Mouse (Mus musculus) ES-Bruce4 (cell line): ENCODE measurements around the gene Cers6. TPM values are rescaled to one million over a fixed set of nuclear protein-coding genes. Genes with fewer than 3 reads are reported as not detected.

Experiments used
- H3K27ac ChIP-seq: 2 replicates; pipeline ENCODE4 v1.5.1; 2012; ENCODE audit warnings: low read length, inconsistent platforms; ENCODE audit not compliant: insufficient read depth
- H3K27me3 ChIP-seq: 2 replicates; pipeline ENCODE4 v1.6.1; 2012; ENCODE audit warnings: mild to moderate bottlenecking, low read length, inconsistent platforms; ENCODE audit not compliant: control insufficient read depth, poor library complexity, insufficient read depth, severe bottlenecking
- H3K36me3 ChIP-seq: 2 replicates; pipeline ENCODE4 v1.6.1; 2012; ENCODE audit warnings: inconsistent platforms, mild to moderate bottlenecking, low read length, moderate library complexity; ENCODE audit not compliant: control insufficient read depth, poor library complexity, insufficient read depth, severe bottlenecking
- H3K4me1 ChIP-seq: one replicate; pipeline ENCODE4 v1.8.1; 2011; ENCODE audit warnings: low read length; ENCODE audit not compliant: control insufficient read depth, insufficient read depth
- H3K4me3 ChIP-seq: 2 replicates; pipeline ENCODE4 v1.5.1; 2011; ENCODE audit warnings: low read depth, mild to moderate bottlenecking, low read length
- H3K9ac ChIP-seq: 2 replicates; pipeline ENCODE4 v1.6.1; 2012; ENCODE audit warnings: low read depth, mild to moderate bottlenecking, inconsistent platforms; ENCODE audit not compliant: poor library complexity, severe bottlenecking
- H3K9me3 ChIP-seq: replicated peaks from 2 replicates; pipeline ENCODE4 v1.6.1; 2012; ENCODE audit warnings: mild to moderate bottlenecking, low read length, inconsistent platforms; ENCODE audit not compliant: control insufficient read depth, poor library complexity, insufficient read depth, severe bottlenecking
- CTCF ChIP-seq: IDR thresholded peaks from one replicate; pipeline ENCODE4 v1.8.1; 2011; ENCODE audit warnings: low read depth, low read length
- EP300 ChIP-seq: IDR thresholded peaks from 2 replicates; pipeline ENCODE4 v1.6.1; 2011; ENCODE audit warnings: low read depth, low read length; ENCODE audit not compliant: insufficient read depth
- POLR2A ChIP-seq: IDR thresholded peaks from one replicate; pipeline ENCODE4 v1.8.1; 2011; ENCODE audit warnings: low read length; ENCODE audit not compliant: insufficient read depth
- polyA plus RNA-seq: library from polyadenylated mRNA; stranded (reverse); fragments of >200 nt; gene quantifications from 2 replicates; pipeline ENCODE4 v1.2.4, GENCODE M21; 2011; ENCODE audit warnings: low read depth; ENCODE audit not compliant: missing spikeins, insufficient read depth, insufficient read length

The Cers6 gene
- polyA plus RNA-seq, 1 experiment: 17.0 TPM

DNA sequence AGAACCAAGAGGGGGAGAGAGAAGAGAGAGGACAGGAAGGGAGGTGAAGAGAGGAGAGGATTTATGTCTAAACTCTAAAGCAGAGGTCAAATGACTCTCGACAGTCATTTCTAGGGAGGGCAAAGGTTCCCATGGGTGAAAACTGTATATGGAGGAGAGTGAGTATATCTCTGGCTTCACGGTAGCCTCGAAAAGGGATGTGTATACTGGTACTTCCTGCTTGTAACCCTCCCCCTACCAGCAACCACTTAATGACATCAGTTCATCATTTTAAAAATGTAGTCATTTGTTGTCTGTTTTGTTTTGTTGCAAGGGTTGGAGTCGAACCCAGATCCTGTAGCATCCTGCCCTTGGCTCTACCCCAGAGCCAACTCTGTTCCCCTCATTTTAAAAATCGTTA lies 17.9 kb upstream of the Cers6 start:
- TF ChIP-seq CTCF (no peak), EP300 (no peak), POLR2A (no peak)
- Histone ChIP-seq H3K36me3 (no peaks in the 10 kb centered on the region), H3K4me3 (no peak overlapping the region), H3K27ac (no peak overlapping the region), H3K4me1 (no peaks in the 10 kb centered on the region), H3K27me3 (no peaks in the 10 kb centered on the region), H3K9ac (no peak overlapping the region), H3K9me3 (no peaks in the 10 kb centered on the region)

DNA sequence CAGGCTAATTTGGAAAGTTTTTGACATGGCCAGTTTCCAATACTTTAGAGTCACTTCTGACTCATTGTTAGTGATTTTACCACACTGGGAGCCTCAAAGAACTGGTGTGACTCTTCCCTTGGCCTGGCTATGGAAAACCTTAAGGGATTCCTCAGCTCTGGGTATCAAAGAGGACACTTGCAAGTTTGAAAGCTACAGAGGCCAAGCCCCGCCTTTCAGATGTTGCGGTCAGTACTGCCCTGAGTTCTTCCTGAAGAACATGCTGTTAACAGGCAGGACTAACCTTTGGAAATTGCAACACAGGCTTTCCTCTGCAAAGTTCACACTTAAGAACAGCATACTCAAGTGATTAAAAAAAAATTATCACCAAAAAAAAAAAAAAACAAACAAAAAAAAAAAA lies 16.7 kb upstream of the Cers6 start:
- no peaks in the 10 kb centered on the region for H3K9me3 ChIP-seq
- no peaks in the 10 kb centered on the region for H3K27me3 ChIP-seq
- no peaks in the 10 kb centered on the region for H3K4me1 ChIP-seq
- no peak overlapping the region for H3K4me3 ChIP-seq
- TF ChIP-seq POLR2A (no peak), EP300 (no peak), CTCF (no peak)
- H3K36me3 ChIP-seq: no peaks in the 10 kb centered on the region
- no peak overlapping the region for H3K9ac ChIP-seq
- H3K27ac ChIP-seq: no peak overlapping the region

DNA sequence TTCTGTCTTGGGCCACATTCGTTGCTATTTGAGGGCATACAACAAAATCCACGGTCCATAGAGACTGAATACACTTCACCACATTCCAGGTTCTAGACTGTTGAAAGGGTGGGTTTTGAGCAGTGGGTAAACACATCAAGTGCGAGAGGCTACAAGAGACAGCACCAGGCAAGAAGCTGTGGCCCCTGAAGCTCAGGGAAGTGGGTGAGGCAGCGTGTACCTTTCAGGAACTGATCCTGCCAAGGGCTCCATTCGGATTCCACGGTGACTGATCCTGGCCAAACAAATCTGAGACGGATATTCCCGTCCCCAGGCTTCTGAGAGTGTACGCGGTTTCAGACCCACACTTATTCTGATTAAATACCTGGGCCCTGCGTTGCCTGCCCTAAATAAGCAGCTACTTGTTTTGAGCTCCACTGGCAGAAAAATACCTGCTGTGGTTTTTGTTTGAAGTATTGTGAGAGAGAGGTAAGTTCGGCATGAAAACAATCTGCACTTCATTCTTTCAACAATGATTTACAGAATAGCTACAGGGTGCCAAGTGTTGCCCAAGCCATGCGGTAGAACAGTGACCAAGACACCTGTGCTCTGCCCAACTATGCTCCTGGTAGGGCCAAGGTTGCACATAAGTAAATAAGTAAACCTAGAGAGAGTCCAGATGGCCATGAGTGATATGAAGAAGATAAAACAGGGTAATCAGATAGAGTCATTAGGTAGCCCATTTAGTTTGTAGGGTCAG lies 16.1 kb upstream of the Cers6 start:
- Histone ChIP-seq H3K27me3 (no peaks in the 10 kb centered on the region), H3K4me1 (no peaks in the 10 kb centered on the region), H3K9ac (no peak overlapping the region), H3K36me3 (no peaks in the 10 kb centered on the region), H3K27ac (no peak overlapping the region), H3K9me3 (no peaks in the 10 kb centered on the region), H3K4me3 (no peak overlapping the region)
- no peak for TF ChIP-seq EP300
- no peak for TF ChIP-seq CTCF
- TF ChIP-seq POLR2A: no peak

DNA sequence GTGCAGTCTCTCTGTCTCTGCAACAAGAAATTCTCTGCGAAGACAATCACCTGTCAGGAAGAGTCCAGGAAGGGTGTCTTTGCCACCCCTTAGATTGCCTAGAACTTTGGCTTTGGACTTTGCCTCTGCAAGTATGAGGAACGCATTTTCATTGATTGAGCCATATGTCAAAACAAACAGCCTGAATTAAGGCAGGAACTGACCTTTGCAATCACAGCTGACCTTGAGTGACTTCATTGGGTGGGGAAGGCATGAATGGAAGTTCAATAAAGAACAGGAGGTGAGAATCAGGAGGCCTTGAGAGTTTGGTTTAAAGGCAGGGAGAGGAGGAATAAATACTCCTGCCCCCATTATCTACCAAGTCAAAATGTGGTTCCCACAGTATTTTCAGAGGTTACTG lies 850 bp upstream of the Cers6 start:
- no peak for TF ChIP-seq POLR2A
- no peak for TF ChIP-seq EP300
- TF ChIP-seq CTCF: no peak
- Histone ChIP-seq H3K27me3 (no peaks in the 10 kb centered on the region), H3K36me3 (no peaks in the 10 kb centered on the region), H3K4me1 (no peaks in the 10 kb centered on the region), H3K27ac (no peak overlapping the region), H3K9me3 (no peaks in the 10 kb centered on the region), H3K4me3 (no peak overlapping the region), H3K9ac (no peak overlapping the region; the same call in 1 of the 2 replicates)

DNA sequence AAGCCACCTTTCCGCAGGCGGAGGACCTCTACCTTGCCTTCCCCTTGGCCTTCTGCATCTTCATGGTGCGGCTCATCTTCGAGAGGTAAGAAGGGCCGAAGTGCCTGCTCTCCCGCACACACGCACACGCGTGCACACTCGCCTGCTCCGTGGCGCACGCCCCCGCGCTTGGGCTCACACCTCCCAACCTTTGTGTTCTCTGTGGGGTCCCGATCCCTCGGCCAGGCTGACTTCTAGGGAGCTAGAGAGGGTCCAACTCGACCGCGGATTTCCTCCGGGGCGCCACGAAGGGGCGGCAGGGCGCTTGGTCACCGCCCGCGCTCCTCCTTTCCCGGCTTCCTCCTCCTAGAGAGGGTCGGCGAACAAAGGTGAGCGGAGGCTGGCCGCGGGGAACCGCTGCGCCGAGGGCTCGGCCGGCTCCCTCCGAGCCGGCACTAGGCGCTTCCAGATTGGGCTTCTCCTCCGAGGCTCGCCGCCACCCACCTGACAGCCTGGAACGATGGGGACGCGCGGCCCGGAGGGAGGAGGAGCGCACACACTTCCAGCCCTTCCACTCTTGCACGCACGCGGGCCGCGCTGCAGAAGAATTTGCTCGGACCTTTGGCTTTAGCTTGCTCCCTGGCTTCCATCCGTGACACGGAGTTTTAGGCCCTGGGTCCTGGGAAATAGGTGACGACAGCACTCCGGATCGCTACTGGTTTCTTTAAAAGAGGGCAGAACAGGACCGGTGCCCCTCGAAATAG lies 651 bp downstream of the Cers6 start:
- H3K9ac ChIP-seq: peak overlapping the region; percentile 75
- H3K4me1 ChIP-seq: no peaks in the 10 kb centered on the region
- H3K9me3 ChIP-seq: no peaks in the 10 kb centered on the region
- no peaks in the 10 kb centered on the region for H3K36me3 ChIP-seq
- no peaks in the 10 kb centered on the region for H3K27me3 ChIP-seq
- peak overlapping the region; percentile 88 for H3K4me3 ChIP-seq
- H3K27ac ChIP-seq: no peak overlapping the region
- no peak for TF ChIP-seq CTCF
- TF ChIP-seq EP300: no peak
- TF ChIP-seq POLR2A: no peak
